Mouse (Mus musculus) forebrain, embryonic 13.5 days (tissue): ENCODE data around the gene Fmnl1. TPM values are rescaled to one million over a fixed set of nuclear protein-coding genes. Genes with fewer than 3 reads are reported as not detected.
A peak's percentile ranks its signal among the peaks of the same experiment; 100 is the strongest.

ENCODE experiments used
- ATAC-seq: fragments of 200-750 bp; cut with Nextera tagmentation; 2 replicates; pipeline ENCODE4 v1.8.0; 2017
- H3K27ac ChIP-seq: fragments of 300-500 bp; sonication (generic); 2 replicates; pipeline ENCODE4 v1.5.1; 2015; ENCODE audit warnings: inconsistent platforms, mild to moderate bottlenecking, moderate library complexity
- H3K27me3 ChIP-seq: fragments of 300-500 bp; sonication (generic); 2 replicates; pipeline ENCODE4 v1.6.1; 2015; ENCODE audit warnings: mild to moderate bottlenecking, inconsistent platforms
- H3K36me3 ChIP-seq: fragments of 300-500 bp; sonication (generic); 2 replicates; pipeline ENCODE4 v1.6.1; 2015; ENCODE audit warnings: mild to moderate bottlenecking, inconsistent platforms; ENCODE audit not compliant: poor library complexity, severe bottlenecking
- H3K4me1 ChIP-seq: fragments of 300-500 bp; sonication (generic); 2 replicates; pipeline ENCODE4 v1.6.1; 2015; ENCODE audit warnings: inconsistent platforms
- H3K4me2 ChIP-seq: fragments of 300-500 bp; sonication (generic); 2 replicates; pipeline ENCODE4 v1.6.1; 2015; ENCODE audit warnings: inconsistent platforms, mild to moderate bottlenecking, moderate library complexity
- H3K4me3 ChIP-seq: fragments of 300-500 bp; sonication (generic); 2 replicates; pipeline ENCODE4 v1.5.1; 2015; ENCODE audit warnings: mild to moderate bottlenecking, inconsistent platforms
- H3K9ac ChIP-seq: fragments of 300-500 bp; sonication (generic); 2 replicates; pipeline ENCODE4 v1.6.1; 2015; ENCODE audit warnings: mild to moderate bottlenecking, inconsistent platforms
- H3K9me3 ChIP-seq: fragments of 300-500 bp; sonication (generic); replicated peaks from 2 replicates; pipeline ENCODE4 v1.6.1; 2016; ENCODE audit warnings: inconsistent platforms
- WGBS: fragments of 180-500 bp; shearing (Covaris S2); methylation state at CpG from one replicate; pipeline ENCODE4 v1.1.7; 2015; 5-methylcytosine and 5-hydroxymethylcytosine counted together
- polyA plus RNA-seq: library from polyadenylated mRNA; unstranded; fragments of >200 nt; fragmentation: Nextera tagmentation; extraction: Ambion mirVana; gene quantifications from 2 replicates; pipeline ENCODE4 v1.2.1, GENCODE M21; 2015

The Fmnl1 gene
- polyA plus RNA-seq, 1 experiment from 2014 or later = 0.76 TPM

DNA sequence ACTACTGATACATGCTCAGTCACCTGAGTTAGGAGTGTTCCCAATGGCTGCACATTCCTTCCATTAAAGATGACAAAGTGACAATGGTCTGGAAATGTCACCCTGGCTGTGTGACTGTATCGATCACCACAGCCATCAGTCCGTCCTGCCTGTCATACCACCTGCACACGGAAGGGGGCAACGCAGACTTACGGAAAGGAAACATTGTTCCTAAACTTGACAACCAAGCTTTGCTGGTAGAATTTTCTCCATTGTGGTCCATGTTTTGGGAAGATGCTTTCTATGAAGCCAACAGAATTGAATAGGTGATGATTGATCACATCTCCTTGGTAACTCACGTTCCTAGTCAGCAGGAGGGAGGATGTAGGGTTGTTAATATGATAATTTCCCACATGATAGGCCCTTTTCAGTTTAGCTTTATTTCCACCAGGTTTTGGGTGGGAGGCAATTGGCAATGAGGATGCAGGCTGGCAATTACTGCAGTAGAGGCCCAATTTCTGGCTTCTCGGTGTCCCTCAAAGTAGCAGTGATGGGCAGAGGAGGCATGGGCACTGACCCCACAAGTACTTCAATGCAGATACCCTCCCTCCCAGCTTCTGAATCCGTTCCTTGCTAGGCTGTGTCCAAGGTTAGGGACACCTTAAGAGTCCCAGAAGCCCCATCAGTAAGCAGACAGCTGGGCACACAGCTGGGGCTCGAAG, 2.1 kb upstream of the Fmnl1 start:
- ATAC-seq = no peak
- H3K4me1 ChIP-seq = peaks cover 13% of the 10 kb centered on the region
- H3K36me3 ChIP-seq = no peaks in the 10 kb centered on the region
- no peaks in the 10 kb centered on the region for H3K9me3 ChIP-seq
- no peak overlapping the region for H3K9ac ChIP-seq
- WGBS = 29% methylated on average over 9 of the region's 9 CpGs
- H3K27me3 ChIP-seq = peaks cover 55% of the 10 kb centered on the region
- no peak overlapping the region for H3K4me2 ChIP-seq
- no peak overlapping the region for H3K4me3 ChIP-seq
- H3K27ac ChIP-seq = no peak overlapping the region

DNA sequence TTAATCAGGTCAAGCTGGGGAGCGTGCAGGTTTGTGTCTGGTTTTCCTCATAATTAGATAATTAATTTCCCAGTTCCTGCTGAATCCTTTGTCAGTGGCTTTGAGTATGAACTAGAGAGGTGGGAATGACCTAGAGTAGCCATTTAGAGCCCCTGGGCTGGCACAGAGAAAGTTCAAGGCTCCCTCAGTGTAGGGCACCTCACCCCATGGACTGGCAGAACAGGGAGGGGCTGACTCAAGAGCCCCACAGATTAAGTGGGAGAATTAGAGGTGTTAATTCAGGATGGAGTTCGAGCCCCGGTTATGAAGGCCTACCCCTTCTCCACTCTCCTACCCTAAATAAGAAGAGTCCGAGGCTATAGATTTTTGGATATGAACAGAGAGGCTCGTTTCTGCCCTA, 1.2 kb upstream of the Fmnl1 start:
- no peaks in the 10 kb centered on the region for H3K9me3 ChIP-seq
- H3K27me3 ChIP-seq = peaks cover 58% of the 10 kb centered on the region
- H3K27ac ChIP-seq = no peak overlapping the region
- no peaks in the 10 kb centered on the region for H3K36me3 ChIP-seq
- ATAC-seq = no peak
- H3K9ac ChIP-seq = no peak overlapping the region
- no peak overlapping the region for H3K4me3 ChIP-seq
- peak overlapping the region; percentile 90; the same call in 1 of the 2 replicates for H3K4me2 ChIP-seq
- peaks cover 13% of the 10 kb centered on the region for H3K4me1 ChIP-seq
- WGBS = 81% methylated on average over 5 of the region's 5 CpGs

DNA sequence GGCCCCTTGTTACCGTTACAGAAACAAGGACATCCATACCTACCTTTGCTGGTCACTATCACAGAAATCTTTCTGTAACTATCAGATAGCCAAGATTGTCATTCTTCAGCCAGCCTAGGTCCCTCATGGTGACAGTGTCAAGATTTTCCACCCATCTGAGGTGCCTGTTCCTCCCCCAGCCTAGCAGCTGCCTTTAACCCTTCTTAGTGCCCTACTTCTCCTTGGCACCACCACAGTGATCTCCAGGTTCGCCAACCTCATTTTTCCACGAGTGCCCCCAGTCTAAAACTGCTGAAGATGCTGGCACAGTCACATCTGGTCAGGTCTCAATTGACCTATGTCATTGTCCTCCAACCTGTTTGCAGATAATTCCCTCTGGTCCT, 805 bp upstream of the Fmnl1 start:
- Histone ChIP-seq H3K27ac (no peak overlapping the region), H3K4me2 (peak overlapping the region; percentile 90), H3K9me3 (no peaks in the 10 kb centered on the region), H3K4me3 (peak overlapping the region; percentile 62), H3K4me1 (peaks cover 13% of the 10 kb centered on the region), H3K27me3 (peaks cover 58% of the 10 kb centered on the region), H3K36me3 (no peaks in the 10 kb centered on the region), H3K9ac (no peak overlapping the region)
- no peak for ATAC-seq
- WGBS = 53% methylated on average over 3 of the region's 3 CpGs

DNA sequence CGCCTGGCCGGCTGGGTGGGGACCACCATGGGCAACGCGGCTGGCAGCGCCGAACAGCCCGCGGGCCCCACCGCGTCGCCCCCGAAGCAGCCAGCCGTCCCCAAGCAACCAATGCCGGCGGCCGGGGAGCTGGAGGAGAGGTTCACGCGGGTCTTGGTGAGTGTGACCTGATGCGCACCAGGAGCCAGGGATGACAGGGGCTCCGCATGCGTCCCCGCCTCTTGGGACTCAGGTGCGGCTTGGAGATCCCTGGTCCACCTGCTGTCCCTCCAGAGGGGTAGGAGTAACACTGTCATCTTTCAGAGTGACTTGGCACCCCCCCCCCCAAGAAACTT, 346 bp downstream of the Fmnl1 start:
- peaks cover 58% of the 10 kb centered on the region for H3K27me3 ChIP-seq
- H3K4me2 ChIP-seq = peak overlapping the region; percentile 90
- H3K9ac ChIP-seq = peak overlapping the region; percentile 72
- H3K36me3 ChIP-seq = no peaks in the 10 kb centered on the region
- H3K4me1 ChIP-seq = peaks cover 13% of the 10 kb centered on the region
- peak overlapping the region; percentile 62 for H3K4me3 ChIP-seq
- peak; percentile 17; the same call in 1 of the 2 replicates for ATAC-seq
- no peak overlapping the region for H3K27ac ChIP-seq
- H3K9me3 ChIP-seq = no peaks in the 10 kb centered on the region
- under 1% methylated on average over 23 of the region's 23 CpGs for WGBS

DNA sequence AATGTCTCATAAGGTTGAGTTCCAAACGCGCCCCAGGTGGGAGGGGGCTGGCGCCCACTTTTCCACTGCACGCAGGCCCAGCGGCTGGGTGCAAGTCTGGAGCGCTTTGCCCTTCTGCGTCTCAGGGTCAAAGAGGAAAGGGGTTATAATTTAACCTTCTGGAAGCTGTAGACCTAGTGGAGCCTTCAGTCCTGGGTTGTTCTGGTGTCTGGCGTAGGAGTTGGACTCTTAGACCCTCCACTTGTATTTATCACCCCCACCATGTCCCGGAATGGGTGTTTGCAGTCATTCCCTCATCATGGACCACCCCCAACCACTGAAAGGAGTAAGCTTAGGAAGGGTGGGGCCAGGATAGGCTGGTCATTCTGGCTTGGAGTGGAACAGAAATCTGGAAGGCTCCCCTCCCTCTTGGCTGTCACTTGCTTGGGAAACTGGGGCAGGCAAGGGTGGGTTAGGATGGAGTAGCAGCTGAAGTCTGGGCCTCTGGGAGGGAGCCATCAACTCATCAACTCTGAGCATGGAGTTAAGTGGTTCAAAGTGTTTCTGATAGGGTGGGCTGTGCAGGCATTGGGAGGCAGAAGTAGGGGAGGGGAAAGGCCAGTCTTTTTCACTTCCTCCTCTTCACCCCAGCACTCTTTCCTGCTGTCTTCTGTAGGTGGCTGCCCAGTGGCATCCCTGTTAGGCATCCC, 940 bp downstream of the Fmnl1 start:
- peaks cover 13% of the 10 kb centered on the region for H3K4me1 ChIP-seq
- H3K9me3 ChIP-seq = no peaks in the 10 kb centered on the region
- 47% methylated on average over 9 of the region's 9 CpGs for WGBS
- peaks cover 58% of the 10 kb centered on the region for H3K27me3 ChIP-seq
- H3K27ac ChIP-seq = no peak overlapping the region
- peak overlapping the region; percentile 90 for H3K4me2 ChIP-seq
- no peak overlapping the region for H3K9ac ChIP-seq
- H3K36me3 ChIP-seq = no peaks in the 10 kb centered on the region
- ATAC-seq = no peak
- peak overlapping the region; percentile 62 for H3K4me3 ChIP-seq

DNA sequence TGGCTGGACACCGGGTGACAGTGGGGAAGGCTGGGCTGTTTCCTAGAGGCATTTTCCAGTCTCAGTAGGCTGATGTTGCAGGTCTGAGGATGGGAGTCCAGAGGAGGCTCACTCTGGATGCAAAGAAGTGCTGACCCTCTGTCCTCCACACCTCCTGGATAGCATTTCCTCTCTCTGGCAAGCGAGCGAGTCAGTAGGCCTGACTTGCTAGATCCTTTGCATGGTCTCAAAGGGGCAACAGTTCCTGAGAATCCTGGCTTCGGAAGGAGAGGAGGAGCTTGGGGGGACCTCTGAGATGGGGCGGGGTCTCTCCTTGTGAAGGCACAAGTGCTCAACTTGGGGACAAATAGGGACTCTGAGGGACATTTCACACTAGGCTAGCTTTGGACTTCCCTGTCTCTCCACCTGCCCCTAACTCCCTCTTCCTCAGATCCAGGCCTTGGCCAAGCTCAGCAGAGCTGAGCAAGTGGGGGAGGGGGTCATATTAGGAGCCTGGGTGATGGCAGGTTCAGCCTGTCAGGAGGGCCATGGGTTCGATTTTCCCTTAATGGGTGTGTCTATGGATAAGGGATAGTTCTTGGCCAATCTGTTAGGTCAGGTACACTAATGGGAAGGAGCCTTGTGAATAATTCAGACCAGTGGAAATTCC, 1.6 kb downstream of the Fmnl1 start:
- Histone ChIP-seq H3K36me3 (no peaks in the 10 kb centered on the region), H3K4me3 (no peak overlapping the region), H3K4me2 (no peak overlapping the region), H3K4me1 (peaks cover 13% of the 10 kb centered on the region), H3K27me3 (peaks cover 55% of the 10 kb centered on the region), H3K9ac (no peak overlapping the region), H3K9me3 (no peaks in the 10 kb centered on the region), H3K27ac (no peak overlapping the region)
- WGBS = 62% methylated on average over 6 of the region's 6 CpGs
- ATAC-seq = no peak

DNA sequence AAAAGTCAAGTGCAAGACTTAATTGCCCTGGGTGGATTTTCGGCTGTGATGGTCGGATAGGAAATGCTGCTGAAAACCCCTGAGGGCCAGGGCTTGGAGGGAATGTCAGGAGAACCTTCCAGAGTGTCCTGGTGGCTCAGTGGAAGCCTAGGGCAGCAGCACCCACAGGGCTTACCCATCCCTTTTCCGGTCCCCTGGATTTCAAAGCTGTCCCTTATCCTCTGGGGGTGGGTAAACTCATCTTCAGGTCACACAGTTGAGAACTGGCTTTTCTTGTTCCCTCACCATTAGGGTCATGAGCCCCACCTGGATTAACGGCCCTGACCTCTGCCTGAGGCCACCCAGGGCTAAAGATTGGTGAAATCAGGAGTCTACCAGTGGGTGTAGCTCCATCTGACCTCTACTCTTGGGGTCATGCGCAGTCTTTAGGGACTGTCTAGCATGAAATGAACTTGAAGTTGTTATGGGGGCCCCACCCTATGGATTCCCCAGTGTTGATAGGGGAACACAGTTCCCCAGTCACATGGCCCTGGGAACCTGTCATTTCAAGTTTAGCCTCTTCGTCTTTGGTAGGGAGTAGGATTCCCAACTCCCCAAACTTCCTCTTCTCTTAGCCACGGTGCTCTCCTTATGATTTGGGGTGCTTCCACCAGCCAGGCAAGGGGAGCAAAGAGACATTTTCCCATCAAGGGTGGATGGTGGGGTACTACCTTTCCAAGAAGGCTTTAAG, 2.3 kb downstream of the Fmnl1 start:
- WGBS = 83% methylated on average over 7 of the region's 7 CpGs
- H3K4me1 ChIP-seq = peaks cover 13% of the 10 kb centered on the region
- no peaks in the 10 kb centered on the region for H3K9me3 ChIP-seq
- no peak for ATAC-seq
- H3K9ac ChIP-seq = no peak overlapping the region
- H3K4me3 ChIP-seq = no peak overlapping the region
- H3K36me3 ChIP-seq = no peaks in the 10 kb centered on the region
- H3K27me3 ChIP-seq = peaks cover 52% of the 10 kb centered on the region
- H3K27ac ChIP-seq = no peak overlapping the region
- no peak overlapping the region for H3K4me2 ChIP-seq

DNA sequence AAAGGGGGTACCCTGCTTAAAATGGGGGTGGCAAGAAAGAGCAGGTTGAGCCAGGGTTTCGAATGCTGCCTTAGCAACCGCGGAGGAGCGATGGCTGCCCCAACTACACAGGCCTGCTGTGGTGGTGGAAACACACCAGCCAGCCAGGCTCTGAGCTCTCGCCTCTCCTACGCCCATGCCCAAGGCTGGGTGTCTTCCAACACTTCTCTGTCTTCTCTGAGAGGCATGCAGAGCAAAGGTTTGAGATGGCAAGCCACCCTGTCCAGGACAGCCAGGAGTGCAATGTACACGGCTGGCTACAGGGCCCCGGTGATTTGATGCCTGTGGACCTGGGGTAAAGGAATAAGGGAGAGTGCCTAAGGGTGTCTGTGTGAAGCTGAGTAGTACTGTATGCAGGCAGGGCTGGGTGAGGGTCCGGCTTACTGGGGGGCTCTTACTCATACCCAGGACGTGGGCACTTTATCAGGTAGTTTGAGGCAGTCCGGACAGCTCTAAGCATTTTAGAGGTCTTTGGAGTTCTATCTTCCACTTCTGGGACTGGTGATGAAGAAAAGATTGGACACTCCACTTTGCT, 3.0 kb downstream of the Fmnl1 start:
- peaks cover 50% of the 10 kb centered on the region for H3K27me3 ChIP-seq
- 93% methylated on average over 11 of the region's 11 CpGs for WGBS
- no peak for ATAC-seq

DNA sequence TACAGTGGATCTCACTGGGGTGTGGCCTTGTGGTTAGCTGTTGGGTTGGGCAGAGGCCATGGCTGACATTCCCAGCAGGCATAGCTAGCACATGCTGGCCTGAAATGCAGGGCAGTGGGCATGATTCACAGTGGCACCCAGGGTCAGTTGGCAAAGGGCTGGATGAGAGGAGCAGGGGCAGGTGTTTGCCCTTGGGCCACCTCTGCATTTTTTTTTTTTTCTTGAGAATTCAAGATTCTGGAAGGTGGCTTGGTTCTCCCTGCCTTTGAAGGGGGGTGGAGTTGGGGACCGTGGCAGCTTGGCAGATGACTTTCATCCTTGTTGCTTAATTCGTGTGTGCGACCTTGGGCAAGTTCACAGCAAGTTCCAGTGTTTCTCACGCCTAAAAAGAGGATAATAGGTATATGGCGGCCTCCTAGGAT, 3.5 kb downstream of the Fmnl1 start:
- 83% methylated on average over 5 of the region's 5 CpGs for WGBS

More for the DNA sequence above, 3.0 kb downstream of the Fmnl1 start:
- Histone ChIP-seq H3K4me3 (no peak overlapping the region), H3K4me2 (no peak overlapping the region), H3K36me3 (no peaks in the 10 kb centered on the region), H3K27ac (no peak overlapping the region), H3K9ac (no peak overlapping the region), H3K9me3 (no peaks in the 10 kb centered on the region), H3K4me1 (peaks cover 13% of the 10 kb centered on the region)

DNA sequence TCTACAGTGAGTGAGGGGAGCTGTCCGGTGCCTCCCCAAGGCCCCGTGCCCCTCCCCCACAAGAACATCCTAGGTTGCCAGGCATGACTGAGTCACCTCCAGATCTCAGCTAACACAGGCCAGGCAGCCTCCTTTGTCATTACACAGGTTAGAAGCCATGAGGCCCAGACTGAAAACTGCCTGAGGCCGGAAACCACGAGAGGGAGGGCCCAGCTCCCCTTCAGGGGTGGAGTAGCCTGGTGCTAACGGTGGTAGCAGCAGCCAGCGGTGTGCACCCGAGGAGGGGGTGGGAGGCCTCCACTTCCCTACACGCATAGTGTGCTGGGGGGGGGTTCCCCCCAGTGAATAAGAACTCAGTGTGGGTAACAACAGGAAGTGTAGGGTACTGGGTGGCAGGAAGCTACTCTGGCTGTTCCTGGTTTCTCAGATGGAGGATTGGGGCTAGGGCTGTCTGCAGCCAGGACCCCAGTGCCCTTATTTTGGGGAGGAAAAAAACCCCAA, 4.0 kb downstream of the Fmnl1 start:
- Histone ChIP-seq H3K4me1 (peaks cover 13% of the 10 kb centered on the region), H3K36me3 (no peaks in the 10 kb centered on the region), H3K4me3 (no peak overlapping the region), H3K9ac (no peak overlapping the region), H3K9me3 (no peaks in the 10 kb centered on the region), H3K27me3 (peaks cover 42% of the 10 kb centered on the region), H3K27ac (no peak overlapping the region), H3K4me2 (no peak overlapping the region)
- no peak for ATAC-seq
- 50% methylated on average over 8 of the region's 8 CpGs for WGBS

More for the DNA sequence above, 3.5 kb downstream of the Fmnl1 start:
- H3K4me3 ChIP-seq = no peak overlapping the region
- no peak overlapping the region for H3K27ac ChIP-seq
- peaks cover 13% of the 10 kb centered on the region for H3K4me1 ChIP-seq
- H3K4me2 ChIP-seq = no peak overlapping the region
- no peak overlapping the region for H3K9ac ChIP-seq
- H3K9me3 ChIP-seq = no peaks in the 10 kb centered on the region
- ATAC-seq = no peak
- no peaks in the 10 kb centered on the region for H3K36me3 ChIP-seq
- peaks cover 48% of the 10 kb centered on the region for H3K27me3 ChIP-seq

DNA sequence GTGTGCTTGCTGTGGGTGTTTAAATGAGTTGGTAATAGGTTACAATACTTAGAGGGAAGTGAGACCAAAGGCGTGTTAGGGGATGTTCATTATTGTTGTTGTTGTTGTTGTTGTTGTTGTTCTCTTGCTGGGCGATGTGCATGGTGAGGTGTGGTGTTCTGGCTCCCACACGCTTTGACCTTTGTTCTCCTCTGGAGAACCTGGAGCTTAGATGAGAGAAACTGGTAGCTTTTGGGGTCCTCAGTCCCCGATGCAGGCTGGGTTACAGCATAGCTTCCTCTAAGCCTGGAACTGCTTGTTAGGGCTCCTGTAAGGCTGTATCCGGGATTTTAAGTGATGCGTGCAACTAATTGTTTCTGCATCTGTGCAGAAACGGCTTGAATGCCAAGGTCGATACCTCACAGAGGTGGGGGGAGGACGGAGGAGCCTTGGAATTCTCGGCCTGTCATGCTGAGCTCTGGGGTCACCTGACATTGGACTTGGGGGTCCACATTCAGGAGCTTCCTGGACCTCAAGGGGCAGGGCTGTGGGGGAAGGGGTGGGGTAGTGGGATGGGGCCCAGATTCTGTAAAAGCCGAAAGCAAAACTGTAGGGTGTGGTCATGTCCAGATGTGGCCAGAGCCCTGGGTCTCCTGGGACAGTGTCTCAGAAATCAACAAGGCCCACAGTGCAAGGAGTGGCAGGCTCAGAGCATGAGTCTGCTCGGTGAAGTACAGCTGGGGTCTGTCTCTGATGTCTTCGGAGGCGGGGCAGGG, 5.0 kb downstream of the Fmnl1 start:
- no peaks in the 10 kb centered on the region for H3K36me3 ChIP-seq
- H3K27me3 ChIP-seq = peaks cover 33% of the 10 kb centered on the region
- no peak for ATAC-seq
- H3K4me2 ChIP-seq = no peak overlapping the region
- H3K4me3 ChIP-seq = no peak overlapping the region
- H3K27ac ChIP-seq = no peak overlapping the region
- H3K9me3 ChIP-seq = no peaks in the 10 kb centered on the region
- no peak overlapping the region for H3K9ac ChIP-seq
- peaks cover 6% of the 10 kb centered on the region; the same call in 1 of the 2 replicates for H3K4me1 ChIP-seq
- WGBS = 78% methylated on average over 14 of the region's 14 CpGs
